Mouse (Mus musculus): ENCODE data around the gene 6330403K07Rik.

Gene 6330403K07Rik

GRCm38 (mm10) chr11:70982030-70982429, 51.3 kb downstream of the 6330403K07Rik start:
- no peak for DNase-seq

All from cerebellum, adult 9-10 months (tissue).